Mouse (Mus musculus): ENCODE data around the gene Dnajc14.

The Dnajc14 gene

DNA sequence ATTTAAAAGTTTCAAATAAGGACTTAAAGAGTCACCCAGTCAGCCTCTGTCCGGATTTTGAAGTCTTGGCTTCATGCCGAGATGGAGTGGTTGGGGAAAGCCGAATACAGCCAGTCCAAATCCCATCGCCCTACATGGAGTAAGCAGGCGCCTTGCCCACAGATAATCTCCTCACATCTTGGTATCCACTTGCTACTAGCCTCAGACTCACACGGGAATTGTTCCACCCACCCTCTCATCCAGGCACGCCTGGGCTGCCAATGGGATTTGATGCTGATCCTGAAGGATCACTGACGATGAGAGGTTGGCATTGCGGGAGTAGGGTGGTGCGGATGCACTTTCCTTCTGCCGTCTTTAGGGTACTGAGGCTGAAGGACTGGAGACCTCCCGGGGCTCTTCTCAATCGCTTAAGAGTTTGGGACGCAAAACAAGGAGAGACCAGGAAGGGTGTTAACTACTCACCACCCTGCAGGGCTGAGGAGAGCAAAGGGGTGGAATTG lies at the start of gene Dnajc14:
TSS of gene Dnajc14 (plus strand) at position 292 of the 500 bp plus-strand sequence.
- DNase-seq (ENCODE audit: low spot score) = peak; percentile 58

DNA sequence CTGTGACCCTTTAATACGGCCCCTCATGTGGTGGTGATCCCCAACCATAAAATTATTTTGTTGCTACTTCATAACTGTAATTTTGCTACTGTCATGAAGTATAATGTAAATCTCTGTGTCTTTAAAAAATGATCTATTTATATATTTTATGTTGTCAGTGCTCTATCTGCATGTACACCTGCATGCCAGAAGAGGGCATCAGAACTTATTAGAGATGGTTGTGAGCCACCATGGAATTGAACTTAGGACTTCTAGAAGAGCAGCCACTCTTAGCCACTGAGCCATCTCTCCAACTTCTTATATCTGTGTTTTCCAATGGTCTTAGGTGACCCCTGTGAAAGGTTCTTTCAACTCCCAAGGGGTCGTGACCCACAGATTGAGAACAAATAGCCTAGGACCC lies 31.0 kb upstream of the Dnajc14 start:
- no peak for DNase-seq (ENCODE audit: low spot score)

DNA sequence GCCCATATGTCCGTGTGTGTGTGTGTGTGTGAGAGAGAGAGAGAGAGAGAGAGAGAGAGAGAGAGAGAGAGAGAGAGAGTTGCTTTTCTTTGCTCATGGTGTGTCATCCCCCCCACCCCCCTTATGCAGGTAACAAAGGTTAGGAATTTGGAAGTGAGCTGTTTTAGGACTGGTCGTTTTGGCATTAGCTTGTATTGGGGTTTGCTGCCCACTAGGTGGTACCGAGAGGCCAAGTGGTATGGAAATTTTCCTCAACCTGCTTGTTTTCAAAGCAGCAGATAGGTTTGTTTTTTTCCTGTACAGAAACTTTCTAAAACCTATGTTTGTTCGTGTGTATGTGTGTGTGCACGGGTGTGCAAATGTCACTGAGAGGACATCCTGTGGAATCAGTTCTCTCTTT lies 30.2 kb upstream of the Dnajc14 start:
- no peak for DNase-seq (ENCODE audit: low spot score)

DNA sequence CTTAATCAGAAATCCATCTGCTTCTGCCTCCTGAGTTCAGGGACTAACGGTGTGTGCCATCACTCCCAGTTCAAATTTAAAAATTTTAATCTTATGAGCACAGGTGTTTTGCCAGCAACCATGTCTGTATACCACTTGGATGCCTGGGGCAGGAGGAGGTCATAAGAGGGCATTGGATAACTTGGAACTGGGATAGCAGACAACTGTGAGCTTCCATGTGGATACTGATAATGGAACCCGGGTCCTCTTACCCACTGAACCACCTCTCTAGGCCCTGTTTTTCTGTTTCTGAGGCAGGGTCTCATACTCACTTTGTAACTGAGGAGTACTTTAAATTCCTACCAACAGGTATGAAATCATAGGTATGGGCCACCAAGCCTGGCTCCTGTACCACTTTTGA lies 25.4 kb upstream of the Dnajc14 start:
- no peak for DNase-seq (ENCODE audit: low spot score)

DNA sequence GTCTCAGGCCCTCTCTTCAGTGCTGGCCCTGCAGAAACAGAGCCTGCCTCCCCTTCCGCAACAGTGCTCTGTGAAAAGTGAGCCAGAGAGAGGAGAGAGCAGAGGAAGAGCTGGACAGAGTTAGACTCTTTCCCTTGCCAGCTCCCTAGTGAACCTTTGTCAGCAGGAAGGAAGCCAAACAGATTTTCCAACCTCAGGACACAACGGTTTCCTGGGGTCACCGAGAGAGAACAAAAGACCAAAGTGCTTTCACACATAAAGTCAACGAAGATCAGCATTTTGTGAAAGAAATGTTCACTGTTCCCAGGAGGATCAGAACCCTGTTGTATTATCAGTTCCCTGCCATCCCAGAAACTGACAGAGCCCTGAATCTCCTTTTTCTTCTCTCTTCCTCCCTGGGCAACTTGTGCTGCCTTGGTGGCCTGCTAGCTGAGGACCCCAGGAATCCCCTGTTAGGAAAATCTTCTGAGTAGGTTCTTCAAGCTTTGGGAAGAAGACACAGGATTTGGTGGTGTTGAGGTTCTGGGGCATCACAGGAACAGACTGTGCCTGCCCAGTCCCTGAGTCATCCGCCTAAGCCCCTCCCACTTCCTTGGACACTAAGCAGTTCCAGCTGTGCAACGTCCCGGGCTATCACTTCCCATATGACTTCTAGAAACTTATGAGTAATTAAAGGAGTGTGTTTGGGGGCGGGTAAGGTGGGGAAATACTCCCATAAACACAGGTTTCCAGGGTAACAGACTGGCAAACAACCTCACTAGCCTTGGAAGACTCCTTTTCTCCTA lies 24.7 kb upstream of the Dnajc14 start:
- DNase-seq (ENCODE audit: low spot score) = peak; percentile 21

DNA sequence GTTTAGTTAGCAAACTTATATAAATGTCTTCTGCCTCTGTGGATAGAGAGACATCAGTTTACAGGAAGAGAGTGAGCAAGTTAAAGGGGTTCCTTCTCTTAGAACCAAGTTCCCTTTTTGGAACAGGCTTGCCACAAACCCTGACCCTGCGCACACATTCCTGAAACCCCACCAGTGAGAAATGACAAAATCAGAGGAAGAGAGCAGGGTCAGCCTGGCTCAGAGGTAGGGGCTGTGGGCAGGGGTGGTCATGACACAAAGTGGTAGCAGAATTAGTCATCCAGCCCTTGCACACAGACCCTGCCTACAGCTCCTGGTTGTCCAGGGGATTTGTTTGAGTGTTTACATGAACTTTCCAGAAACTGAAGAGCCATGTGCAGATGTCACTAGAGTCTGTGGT lies 23.7 kb upstream of the Dnajc14 start:
- no peak for DNase-seq (ENCODE audit: low spot score)

DNA sequence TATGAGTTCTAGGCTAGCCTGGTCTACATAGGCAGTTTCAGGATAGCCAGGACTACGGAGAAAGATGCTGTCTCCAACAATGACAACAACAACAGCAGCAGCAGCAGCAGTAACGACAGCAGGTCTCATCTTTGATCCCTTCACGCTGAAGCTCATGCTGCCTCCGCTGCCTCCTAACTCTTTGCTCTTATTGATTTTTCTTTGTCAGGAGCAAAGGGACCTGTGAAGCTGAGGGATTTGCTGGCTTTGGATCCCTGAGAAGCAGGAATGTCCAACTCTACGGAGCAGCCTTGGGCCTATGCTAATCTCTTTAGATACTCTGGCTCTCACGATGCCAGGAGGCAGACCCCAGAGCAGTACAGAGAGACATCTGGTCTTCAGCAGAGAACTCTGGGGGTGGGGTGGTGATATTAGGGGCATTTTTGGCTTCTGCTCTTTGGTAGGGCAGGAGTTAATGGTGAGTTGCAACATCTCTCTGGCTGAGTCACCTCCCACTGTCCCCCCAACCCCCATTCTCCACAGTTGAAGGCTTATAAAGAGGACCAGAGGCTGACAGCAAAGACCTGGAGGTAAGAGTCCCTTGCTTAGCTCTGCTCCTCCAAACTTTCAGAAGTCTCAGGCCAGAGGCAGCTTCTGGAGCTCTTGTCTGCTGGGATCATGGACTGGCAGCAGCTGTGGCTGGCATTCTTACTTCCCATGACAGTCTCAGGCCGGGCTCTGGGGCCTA lies 13.3 kb upstream of the Dnajc14 start, which contains the start of gene Mmp19:
TSS of gene Mmp19 (plus strand) at position 513 of the 727 bp plus-strand sequence.
- DNase-seq (ENCODE audit: low spot score) = no peak

DNA sequence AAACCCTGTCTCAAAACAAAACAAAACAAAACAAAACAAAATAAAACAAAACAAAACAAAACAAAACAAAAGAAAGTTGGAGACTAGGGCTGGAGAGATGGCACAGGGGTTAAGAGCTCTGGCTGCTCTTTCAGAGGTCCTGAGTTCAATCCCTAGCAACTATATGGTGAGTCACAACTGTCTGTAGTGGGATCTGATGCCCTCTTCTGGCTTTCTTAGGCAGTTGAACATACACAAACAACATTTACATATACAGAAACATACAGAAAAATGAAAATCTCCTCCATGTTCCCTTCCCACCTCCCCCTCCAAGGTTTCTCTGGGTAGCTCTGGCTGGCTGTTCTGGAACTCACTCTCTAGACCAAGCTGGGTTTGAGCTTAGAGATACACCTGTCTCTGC lies 11.8 kb upstream of the Dnajc14 start:
- no peak for DNase-seq (ENCODE audit: low spot score)

DNA sequence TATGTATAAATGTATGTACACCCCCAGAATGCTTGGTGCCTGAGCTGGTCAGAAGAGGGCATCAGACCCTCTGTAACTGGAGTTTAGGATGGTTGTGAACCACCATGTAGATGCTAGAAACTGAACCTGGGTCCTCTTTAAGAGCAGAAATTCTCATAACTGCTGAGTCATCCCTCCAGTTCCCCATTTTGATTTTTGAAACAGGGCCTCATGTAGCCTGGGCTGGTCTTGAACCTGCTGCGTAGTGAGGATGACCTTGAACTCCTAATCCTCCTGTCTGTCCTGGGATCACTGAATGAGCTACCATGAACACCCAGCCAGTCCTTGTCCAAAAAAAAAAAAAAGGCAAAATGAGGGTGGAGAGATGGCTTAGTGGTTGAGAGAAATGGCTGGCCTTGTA lies 10.6 kb upstream of the Dnajc14 start:
- DNase-seq (ENCODE audit: low spot score) = no peak

DNA sequence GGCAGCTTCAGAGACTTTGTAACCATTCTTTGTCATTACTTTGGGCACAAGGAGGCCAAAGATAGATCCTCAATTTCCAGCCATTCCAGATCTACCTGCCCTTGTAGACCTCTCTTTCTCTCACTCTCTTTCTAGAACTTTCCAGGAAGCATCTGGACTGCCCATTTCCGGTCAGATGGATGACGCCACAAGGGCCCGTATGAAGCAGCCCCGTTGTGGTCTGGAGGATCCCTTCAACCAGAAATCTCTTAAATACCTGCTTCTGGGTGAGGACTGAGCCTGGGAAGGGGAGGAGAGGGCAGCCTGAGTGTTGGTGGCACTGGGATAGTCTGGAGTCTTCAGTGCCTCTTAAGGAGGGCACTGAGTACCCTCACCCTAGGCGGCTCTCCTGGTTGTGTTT lies 9.5 kb upstream of the Dnajc14 start:
- no peak for DNase-seq (ENCODE audit: low spot score)

DNA sequence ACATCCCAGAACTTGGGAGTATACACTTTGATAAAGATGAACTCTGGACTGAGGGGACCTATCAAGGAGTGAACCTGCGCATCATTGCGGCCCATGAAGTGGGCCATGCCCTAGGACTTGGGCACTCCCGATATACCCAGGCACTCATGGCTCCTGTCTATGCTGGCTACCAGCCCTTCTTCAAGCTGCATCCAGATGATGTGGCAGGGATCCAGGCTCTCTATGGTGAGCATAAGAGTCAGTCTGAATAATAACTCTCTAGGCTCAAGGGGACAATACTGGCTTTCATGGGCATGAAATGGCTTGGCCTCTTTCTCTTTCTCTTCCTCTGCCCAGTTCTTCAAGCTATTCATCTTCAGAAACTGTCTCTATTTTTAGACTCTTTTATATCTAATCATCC lies 8.3 kb upstream of the Dnajc14 start:
- DNase-seq (ENCODE audit: low spot score) = no peak

DNA sequence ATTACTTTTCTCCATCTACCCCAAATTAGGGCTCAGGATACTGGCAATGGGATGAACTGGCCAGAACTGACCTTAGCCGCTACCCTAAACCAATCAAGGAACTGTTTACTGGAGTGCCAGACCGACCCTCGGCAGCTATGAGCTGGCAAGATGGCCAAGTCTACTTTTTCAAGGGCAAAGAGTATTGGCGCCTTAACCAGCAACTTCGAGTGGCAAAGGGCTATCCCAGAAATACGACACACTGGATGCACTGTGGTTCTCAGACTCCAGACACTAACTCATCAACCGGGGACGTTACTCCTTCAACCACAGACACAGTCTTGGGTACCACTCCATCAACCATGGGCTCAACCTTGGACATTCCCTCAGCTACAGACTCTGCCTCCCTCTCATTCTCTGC lies 5.2 kb upstream of the Dnajc14 start:
- no peak for DNase-seq (ENCODE audit: low spot score)

DNA sequence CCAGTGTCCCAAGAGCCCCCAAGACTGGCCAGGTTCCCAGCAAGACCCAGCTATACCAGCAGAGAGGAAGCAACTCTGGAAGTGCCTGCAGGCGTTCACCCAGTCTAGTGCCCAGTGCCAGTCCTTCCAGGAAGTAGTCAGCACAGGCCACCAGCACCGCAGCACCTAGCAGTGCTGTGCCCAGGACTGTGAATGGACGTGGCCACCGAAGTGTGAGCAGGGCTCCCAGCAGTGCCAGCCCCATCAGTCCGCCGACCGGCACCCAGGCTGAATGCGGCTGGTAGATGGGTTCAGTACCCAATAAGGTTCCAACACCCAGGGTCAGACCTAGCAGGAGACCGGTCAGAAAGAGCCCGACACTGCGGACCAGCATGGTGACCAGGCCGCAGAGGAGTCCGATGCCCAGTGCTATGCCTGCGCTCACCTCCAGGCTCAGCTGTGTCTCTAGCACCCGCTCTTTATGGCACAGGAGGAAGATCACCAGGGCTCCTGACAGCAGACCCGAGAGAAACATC lies 1.8 kb upstream of the Dnajc14 start:
- DNase-seq (ENCODE audit: low spot score) = no peak

DNA sequence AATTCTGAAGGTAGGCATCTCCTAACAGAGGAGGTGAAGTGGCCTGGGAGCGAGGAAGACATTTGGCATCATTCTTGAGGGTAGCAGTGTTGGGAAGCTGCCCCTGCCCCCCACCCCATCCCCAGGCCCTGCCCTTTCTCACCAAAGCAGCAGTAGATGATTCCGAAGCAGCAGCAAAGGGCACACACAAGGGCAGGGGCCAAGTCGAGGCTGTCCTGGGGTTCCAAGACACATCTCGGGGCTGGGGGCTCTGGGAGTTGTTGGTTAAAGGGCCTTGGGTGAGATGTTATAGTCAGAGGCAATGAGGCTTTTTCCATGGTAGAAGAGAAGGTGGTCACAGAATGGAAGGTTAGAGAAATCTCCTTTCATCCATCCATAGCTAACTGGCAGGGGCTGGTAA lies 906 bp upstream of the Dnajc14 start:
- no peak for DNase-seq (ENCODE audit: low spot score)

DNA sequence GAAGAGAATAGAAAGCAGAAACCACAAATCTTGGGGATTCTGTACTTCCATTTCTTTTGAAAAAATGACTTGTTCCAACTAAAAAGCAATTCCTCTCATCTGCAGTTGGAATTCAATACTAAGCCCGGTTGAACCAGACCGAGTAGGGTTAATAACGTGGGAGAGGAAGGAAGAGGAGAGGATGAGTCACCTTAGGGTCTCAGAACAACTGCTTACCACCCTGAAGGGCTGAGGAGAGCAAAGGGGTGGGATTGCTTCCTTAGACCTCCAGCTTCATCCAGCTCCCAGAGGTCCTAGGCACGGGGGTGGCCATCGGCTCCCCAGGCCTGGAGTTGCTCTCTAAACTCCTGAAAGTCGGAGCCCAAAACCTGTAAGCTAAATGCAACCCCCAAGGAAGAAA lies 501 bp upstream of the Dnajc14 start:
- no peak for DNase-seq (ENCODE audit: low spot score)

DNA sequence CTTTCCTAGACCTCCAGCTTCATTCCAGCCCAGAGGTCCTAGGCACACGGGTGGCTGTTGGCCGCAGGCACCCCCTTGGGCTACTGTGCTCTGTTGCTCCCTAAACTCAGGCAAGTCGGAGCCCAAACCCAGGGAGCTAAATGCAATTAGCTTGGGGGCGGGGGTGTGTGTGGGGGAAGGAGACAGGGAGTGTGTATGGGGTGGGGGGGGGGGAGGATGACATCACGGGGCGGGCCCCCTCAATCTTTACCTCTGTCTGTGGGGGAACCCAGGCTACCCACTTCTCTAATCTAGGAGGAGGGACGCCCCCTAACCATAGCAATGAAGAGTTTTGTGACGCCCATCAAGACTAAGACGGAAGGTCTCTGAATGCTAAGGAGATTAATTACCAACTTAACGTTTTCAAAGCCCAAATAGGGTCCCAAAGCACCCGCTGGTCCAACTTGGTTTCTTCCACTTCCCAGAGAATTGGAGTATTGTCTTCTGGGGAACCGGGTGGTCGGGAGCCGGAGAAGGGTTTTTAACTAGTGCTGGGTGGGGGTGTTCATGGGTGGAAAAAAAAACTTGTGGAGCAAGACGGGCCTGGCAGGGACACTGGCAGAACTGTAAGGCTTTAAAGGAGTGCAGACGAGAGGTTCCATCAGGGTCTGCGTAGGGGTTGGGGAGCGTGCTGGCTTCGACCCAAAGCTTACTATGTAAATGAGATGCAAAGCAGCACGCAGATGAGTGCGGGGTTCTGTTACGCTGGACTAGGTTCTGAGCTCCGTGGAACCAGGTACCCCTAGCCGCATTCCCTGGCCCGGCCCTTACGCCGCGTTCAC lies 619 bp downstream of the Dnajc14 start, which contains the start of gene Tmem198b:
TSS of gene Tmem198b (minus strand) at position 100 of the 821 bp plus-strand sequence.
- peak; percentile 56 for DNase-seq (ENCODE audit: low spot score)

DNA sequence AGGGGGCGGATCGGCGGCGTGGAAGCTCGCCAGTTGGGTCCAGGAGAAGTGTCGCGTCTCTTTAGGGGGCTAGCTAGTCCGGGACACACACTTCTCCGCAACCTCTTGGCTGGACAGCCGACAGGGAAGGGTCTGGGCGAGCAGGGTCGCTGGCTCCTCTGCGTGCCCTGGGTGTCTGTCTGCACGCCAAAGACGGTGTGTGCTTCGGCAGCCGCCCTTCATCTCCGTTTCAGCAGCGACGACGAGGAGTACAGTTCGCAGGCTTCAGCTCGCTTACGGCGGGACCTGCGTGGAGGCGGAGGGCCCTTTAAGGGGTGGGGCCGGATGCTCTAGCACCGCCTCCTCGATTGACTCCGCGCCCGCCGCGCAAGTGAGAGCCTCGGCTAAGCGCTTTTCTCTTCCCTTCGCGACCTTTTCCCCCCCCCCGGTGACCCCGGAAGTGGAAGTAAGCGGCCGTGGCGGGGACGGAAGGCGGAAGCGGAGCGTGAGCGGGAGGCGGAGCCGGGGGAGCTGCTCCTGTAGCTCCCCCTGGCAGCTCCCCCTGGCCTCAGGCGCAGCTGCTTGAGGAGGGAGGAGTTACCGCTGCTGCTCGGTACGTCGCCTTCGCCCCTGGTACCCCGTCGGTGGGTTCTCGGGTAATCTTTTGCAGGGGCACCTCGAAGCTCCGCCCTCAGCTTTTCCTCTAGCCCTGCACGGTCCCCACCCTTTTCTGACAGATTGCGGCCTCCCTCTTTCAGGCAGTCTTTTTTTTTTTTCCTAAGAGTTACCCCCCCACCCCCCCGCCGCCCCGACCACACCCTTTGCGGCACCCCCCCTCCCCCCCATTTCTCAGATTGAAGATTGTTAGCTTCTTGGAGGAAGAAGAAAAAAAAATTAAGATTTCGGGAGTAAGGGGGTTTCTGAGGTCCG lies 1.5 kb downstream of the Dnajc14 start:
- peak; percentile 79 for DNase-seq (ENCODE audit: low spot score)

DNA sequence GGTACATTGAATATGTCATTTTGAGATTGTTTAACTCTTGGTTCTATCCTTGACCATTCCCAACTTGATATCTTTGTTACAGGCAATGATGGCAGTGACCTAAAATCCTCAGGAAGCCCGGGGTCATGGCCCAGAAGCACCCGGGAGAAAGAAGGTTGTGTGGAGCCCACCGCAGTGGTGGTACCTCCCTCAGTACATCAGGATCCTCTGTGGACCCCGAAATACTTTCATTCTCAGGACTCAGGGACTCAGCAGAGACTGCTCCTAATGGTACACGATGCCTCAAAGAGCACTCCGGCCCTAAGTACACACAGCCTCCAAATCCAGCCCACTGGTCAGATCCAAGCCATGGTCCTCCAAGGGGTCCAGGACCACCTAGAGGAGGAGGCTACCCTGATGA lies 2.2 kb downstream of the Dnajc14 start:
- DNase-seq (ENCODE audit: low spot score) = no peak

DNA sequence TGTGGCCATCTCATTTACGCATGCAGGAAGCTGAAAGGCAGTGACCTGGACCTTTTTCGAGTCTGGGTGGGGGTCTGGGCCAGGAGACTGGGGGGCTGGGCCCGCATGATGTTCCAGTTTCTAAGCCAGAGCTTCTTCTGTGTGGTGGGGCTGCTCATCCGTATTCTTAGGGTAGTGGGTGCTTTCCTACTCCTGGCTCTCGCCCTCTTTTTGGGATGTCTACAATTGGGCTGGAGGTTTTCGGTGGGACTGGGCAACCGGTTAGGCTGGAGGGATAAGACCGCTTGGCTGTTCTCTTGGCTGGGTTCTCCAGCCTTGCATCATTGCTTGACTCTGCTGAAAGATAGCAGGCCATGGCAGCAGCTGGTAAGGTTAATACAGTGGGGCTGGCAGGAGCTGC lies 3.2 kb downstream of the Dnajc14 start:
- DNase-seq (ENCODE audit: low spot score) = no peak

DNA sequence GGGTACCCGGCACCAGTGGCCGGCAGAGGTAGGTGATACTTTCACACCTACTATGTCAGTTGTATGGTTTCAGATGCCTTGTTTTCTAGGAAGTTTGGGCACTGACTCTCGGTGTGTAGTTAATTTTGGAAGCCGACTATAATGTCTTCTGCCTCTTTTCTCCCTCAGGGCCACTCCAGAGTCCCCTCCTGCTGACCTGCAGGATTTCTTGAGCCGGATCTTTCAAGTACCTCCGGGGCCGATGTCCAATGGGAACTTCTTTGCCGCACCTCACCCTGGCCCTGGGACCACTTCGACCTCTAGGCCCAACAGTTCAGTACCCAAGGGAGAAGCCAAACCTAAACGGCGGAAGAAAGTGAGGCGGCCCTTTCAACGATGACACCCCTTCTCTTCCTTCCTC lies 13.2 kb downstream of the Dnajc14 start, which contains the start of gene Sarnp:
TSS of gene Sarnp (plus strand) at position 301 of the 400 bp plus-strand sequence.
- DNase-seq (ENCODE audit: low spot score) = no peak

DNA sequence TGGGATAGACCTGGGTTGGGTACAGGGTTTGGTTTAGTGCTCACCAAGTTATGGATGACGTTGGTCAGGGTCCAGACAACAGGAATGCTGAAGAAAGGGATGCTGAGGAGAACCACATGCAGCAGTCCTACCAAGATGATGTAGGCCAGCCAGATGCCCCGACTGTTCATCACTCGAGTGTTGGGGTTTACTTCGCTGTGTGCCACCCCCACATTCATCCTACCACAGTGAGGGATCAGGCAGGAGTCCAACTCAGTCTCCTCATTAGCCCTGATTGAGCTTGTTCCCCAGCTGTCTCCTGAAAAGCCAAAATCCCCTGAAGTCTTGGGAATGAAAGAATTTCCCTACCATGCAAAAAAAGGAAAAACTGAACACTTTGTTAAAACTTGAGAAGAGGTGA lies 16.4 kb downstream of the Dnajc14 start:
- no peak for DNase-seq (ENCODE audit: low spot score)
